Mouse (Mus musculus) lung, embryonic 16.5 days (tissue): ENCODE results near the gene Olfr283. TPM values are rescaled to one million over a fixed set of nuclear protein-coding genes. Genes with fewer than 3 reads are reported as not detected.
"Not testable (repeated sequence)": the region's sequence is repeated elsewhere in the genome, so short reads cannot be mapped to it uniquely, and the experiment has no call there.

Experiments used
- ATAC-seq: fragments of 200-750 bp; cut with Nextera tagmentation; 2 replicates; pipeline ENCODE4 v1.8.0; 2017; ENCODE audit warnings: low read depth, mild to moderate bottlenecking, moderate library complexity
- H3K27ac ChIP-seq: fragments of 300-500 bp; sonication (generic); 2 replicates; pipeline ENCODE4 v1.5.1; 2014; ENCODE audit warnings: mild to moderate bottlenecking, control low read depth, low read length
- H3K27me3 ChIP-seq: fragments of 300-500 bp; sonication (generic); 2 replicates; pipeline ENCODE4 v1.6.1; 2014; ENCODE audit warnings: low read depth, low read length, mixed read lengths; ENCODE audit not compliant: control insufficient read depth, insufficient read depth
- H3K36me3 ChIP-seq: fragments of 300-500 bp; sonication (generic); 2 replicates; pipeline ENCODE4 v1.6.1; 2014; ENCODE audit warnings: low read length; ENCODE audit not compliant: control insufficient read depth, insufficient read depth
- H3K4me1 ChIP-seq: fragments of 300-500 bp; sonication (generic); replicated peaks from 2 replicates; pipeline ENCODE4 v1.6.1; 2014; ENCODE audit warnings: low read length, mixed read lengths; ENCODE audit not compliant: control insufficient read depth, insufficient read depth
- H3K4me2 ChIP-seq: fragments of 300-500 bp; sonication (generic); 2 replicates; pipeline ENCODE4 v1.6.1; 2014; ENCODE audit warnings: low read depth, low read length, control low read depth
- H3K4me3 ChIP-seq: fragments of 300-500 bp; sonication (generic); 2 replicates; pipeline ENCODE4 v1.5.1; 2014; ENCODE audit warnings: mild to moderate bottlenecking, low read length, control low read depth
- H3K9ac ChIP-seq: fragments of 300-500 bp; sonication (generic); 2 replicates; pipeline ENCODE4 v1.6.1; 2014; ENCODE audit warnings: low read length, control low read depth
- H3K9me3 ChIP-seq: fragments of 300-500 bp; sonication (generic); 2 replicates; pipeline ENCODE4 v1.6.1; 2016; ENCODE audit warnings: low read length; ENCODE audit not compliant: control insufficient read depth
- WGBS: fragments of 180-500 bp; shearing (Covaris S2); extraction: QIAGEN DNeasy Blood & Tissue Kit; methylation state at CpG from one replicate; pipeline ENCODE4 v1.1.7; 2014; 5-methylcytosine and 5-hydroxymethylcytosine counted together
- polyA plus RNA-seq: library from polyadenylated mRNA; unstranded; fragments of >200 nt; fragmentation: Nextera tagmentation; extraction: Ambion mirVana; gene quantifications from 2 replicates; pipeline ENCODE4 v1.2.1, GENCODE M21; 2015

Gene Olfr283
- not detected in 2 replicates for polyA plus RNA-seq

GRCm38 (mm10) chr15:98380846-98381245, at the start of gene Olfr283:
Gene Olfr283 (minus strand): TSS chr15:98380946.
- 78% methylated on average over 6 of the region's 6 CpGs for WGBS
- no peak within 1 kb of the TSS for H3K4me2 ChIP-seq
- no peaks in the 10 kb centered on the region for H3K27me3 ChIP-seq
- H3K9ac ChIP-seq = no peak within 1 kb of the TSS
- H3K4me1 ChIP-seq = no peaks in the 10 kb centered on the region
- H3K4me3 ChIP-seq = no peak within 1 kb of the TSS
- H3K36me3 ChIP-seq = no peaks in the 10 kb centered on the region
- H3K9me3 ChIP-seq = no peaks in the 10 kb centered on the region
- no peak for ATAC-seq
- no peak within 1 kb of the TSS for H3K27ac ChIP-seq

DNA sequence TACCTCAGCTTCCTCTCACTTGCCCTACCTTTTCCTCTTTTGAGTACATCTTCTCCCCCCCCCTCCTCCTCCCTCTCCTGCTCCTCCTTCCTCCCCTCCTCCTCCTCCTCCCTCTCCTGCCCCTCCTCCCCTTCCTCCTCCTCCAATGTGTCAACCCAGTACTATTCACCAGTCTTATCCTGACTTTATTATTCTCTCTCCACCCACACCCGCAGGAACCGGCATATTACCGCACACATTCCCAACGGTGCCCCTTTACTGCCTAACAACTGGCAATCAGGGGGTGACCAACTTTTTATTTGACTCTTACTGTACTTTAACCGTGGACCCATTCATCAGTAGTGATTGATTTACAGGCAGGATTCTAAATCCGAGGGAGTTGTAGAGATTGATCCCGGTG, 44.4 kb upstream of the Olfr283 start:
- Histone ChIP-seq H3K36me3 (no peaks in the 10 kb centered on the region), H3K27me3 (no peaks in the 10 kb centered on the region), H3K4me3 (no peak overlapping the region), H3K4me1 (no peaks in the 10 kb centered on the region; the same call in 1 of the 2 replicates), H3K9me3 (no peaks in the 10 kb centered on the region), H3K9ac (no peak overlapping the region), H3K27ac (no peak overlapping the region), H3K4me2 (no peak overlapping the region)
- WGBS = 80% methylated on average over 7 of the region's 7 CpGs
- ATAC-seq = no peak

DNA sequence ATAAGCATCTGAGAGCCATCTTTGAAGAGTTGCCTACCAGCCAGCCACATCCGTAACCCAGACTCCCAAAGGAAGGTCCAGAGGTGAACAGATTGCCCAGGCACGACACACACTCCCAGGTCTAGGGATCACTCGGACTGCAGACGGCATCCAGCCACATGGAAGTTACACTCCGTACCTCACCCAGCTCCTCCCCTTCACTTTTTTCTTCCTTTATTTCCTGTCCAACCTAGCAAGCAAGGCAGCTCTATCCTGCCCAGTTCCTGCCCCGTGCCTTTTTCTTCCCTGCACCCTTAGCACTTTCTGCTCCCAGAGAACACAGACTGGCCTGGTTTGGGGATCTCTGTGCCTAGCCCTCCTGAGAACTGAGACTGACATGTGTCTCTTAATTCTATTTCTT, 44.0 kb upstream of the Olfr283 start:
- H3K9ac ChIP-seq = no peak overlapping the region
- H3K4me2 ChIP-seq = no peak overlapping the region
- no peaks in the 10 kb centered on the region for H3K9me3 ChIP-seq
- H3K36me3 ChIP-seq = no peaks in the 10 kb centered on the region
- H3K4me3 ChIP-seq = no peak overlapping the region
- WGBS = 34% methylated on average over 6 of the region's 6 CpGs
- H3K27me3 ChIP-seq = no peaks in the 10 kb centered on the region
- H3K27ac ChIP-seq = no peak overlapping the region
- no peak for ATAC-seq
- no peaks in the 10 kb centered on the region; the same call in 1 of the 2 replicates for H3K4me1 ChIP-seq

DNA sequence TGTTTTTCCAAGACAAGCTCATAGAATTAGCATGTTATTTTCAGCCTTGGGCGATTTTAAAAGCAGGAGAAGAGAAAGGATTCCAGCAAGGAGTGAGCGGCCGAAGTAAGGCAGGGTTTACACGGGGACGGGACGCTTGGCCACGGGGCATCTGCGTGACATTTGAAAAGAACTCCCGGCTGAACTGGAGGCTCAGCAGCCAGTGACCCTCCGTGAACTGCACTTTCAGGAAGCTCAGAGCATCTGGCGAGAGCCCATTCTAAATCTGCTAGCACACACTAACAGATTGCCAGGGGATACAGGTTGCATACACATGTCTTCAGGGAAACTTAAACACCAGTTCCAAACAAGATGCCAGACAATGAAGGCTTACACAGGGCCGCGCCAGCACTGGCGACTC, 43.6 kb upstream of the Olfr283 start:
- WGBS = 68% methylated on average over 14 of the region's 14 CpGs
- Histone ChIP-seq H3K27ac (no peak overlapping the region), H3K4me2 (no peak overlapping the region), H3K4me3 (no peak overlapping the region), H3K9me3 (no peaks in the 10 kb centered on the region), H3K27me3 (no peaks in the 10 kb centered on the region), H3K36me3 (no peaks in the 10 kb centered on the region), H3K9ac (no peak overlapping the region), H3K4me1 (no peaks in the 10 kb centered on the region; the same call in 1 of the 2 replicates)
- ATAC-seq = no peak

GRCm38 (mm10) chr15:98420897-98421296, 40.2 kb upstream of the Olfr283 start:
- Histone ChIP-seq H3K4me3 (no peak overlapping the region), H3K9me3 (no peaks in the 10 kb centered on the region), H3K4me2 (no peak overlapping the region), H3K4me1 (no peaks in the 10 kb centered on the region; the same call in 1 of the 2 replicates), H3K36me3 (no peaks in the 10 kb centered on the region), H3K27me3 (no peaks in the 10 kb centered on the region), H3K27ac (no peak overlapping the region), H3K9ac (no peak overlapping the region)
- WGBS = 42% methylated on average over 4 of the region's 4 CpGs
- ATAC-seq = peak; percentile 21; the same call in 1 of the 2 replicates

GRCm38 (mm10) chr15:98418096-98418495, 37.4 kb upstream of the Olfr283 start:
- Histone ChIP-seq H3K27ac (no peak overlapping the region), H3K9me3 (no peaks in the 10 kb centered on the region), H3K9ac (no peak overlapping the region), H3K4me2 (no peak overlapping the region), H3K4me1 (no peaks in the 10 kb centered on the region), H3K27me3 (no peaks in the 10 kb centered on the region), H3K4me3 (no peak overlapping the region), H3K36me3 (no peaks in the 10 kb centered on the region)
- 52% methylated on average over 7 of the region's 7 CpGs for WGBS
- ATAC-seq = peak; percentile 77

- not testable (repeated sequence) for H3K9ac ChIP-seq, H3K4me3 ChIP-seq, H3K4me1 ChIP-seq, H3K4me2 ChIP-seq, H3K27me3 ChIP-seq, ATAC-seq, H3K9me3 ChIP-seq, H3K27ac ChIP-seq, H3K36me3 ChIP-seq
- no CpG with 5 or more reads among the region's 3 CpGs for WGBS
Measured at GRCm38 (mm10) chr15:98417285-98417684, 36.5 kb upstream of the Olfr283 start.

DNA sequence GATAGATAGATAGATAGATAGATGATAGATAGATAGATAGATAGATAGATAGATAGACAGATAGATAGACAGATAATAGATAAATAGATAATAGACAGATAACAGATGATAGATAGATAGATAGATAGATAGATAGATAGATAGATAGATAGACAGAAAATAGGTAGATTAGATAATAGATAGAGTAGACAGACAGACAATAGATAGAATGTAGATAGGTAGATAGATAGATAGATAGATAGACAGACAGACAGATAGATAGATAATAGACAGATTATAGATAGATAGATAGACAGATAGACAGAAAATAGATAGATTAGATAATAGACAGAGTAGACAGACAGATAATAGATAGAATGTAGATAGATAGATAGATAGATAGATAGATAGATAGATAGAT, 36.1 kb upstream of the Olfr283 start:
- H3K36me3 ChIP-seq, H3K27me3 ChIP-seq, H3K4me3 ChIP-seq, ATAC-seq, H3K4me2 ChIP-seq, H3K27ac ChIP-seq, H3K4me1 ChIP-seq, H3K9me3 ChIP-seq, H3K9ac ChIP-seq: not testable (repeated sequence)

- H3K36me3 ChIP-seq = no peaks in the 10 kb centered on the region
- H3K9me3 ChIP-seq = no peaks in the 10 kb centered on the region
- H3K27me3 ChIP-seq = no peaks in the 10 kb centered on the region
- H3K4me1 ChIP-seq = no peaks in the 10 kb centered on the region
- ATAC-seq = no peak
- no peak overlapping the region for H3K27ac ChIP-seq
- WGBS = 58% methylated on average over 4 of the region's 4 CpGs
- no peak overlapping the region for H3K9ac ChIP-seq
- no peak overlapping the region for H3K4me3 ChIP-seq
- H3K4me2 ChIP-seq = no peak overlapping the region
Measured at GRCm38 (mm10) chr15:98415996-98416395, 35.2 kb upstream of the Olfr283 start.

DNA sequence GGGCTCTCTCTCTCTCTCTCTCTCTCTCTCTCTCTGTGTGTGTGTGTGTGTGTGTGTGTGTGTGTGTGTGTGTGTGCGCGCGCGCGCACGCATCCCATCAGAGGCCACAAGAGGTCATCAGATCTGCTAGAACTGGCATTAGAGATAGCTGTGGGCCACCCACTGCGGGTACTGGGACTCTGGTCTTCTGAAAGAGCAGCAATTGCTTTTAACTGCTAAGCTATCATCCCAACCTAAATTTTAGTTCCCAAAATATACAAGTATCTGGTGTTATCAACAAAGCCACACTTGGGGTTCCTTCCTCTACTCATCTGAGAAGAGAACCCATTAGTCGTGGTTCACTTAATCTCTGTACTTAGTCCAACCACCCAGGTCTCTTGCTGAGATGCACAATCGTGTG, 29.5 kb upstream of the Olfr283 start:
- Histone ChIP-seq H3K36me3 (no peaks in the 10 kb centered on the region), H3K4me1 (no peaks in the 10 kb centered on the region), H3K4me2 (no peak overlapping the region), H3K9ac (no peak overlapping the region), H3K27me3 (no peaks in the 10 kb centered on the region), H3K27ac (no peak overlapping the region), H3K9me3 (no peaks in the 10 kb centered on the region), H3K4me3 (no peak overlapping the region)
- WGBS = 95% methylated on average over 9 of the region's 9 CpGs
- ATAC-seq = no peak
